Comparison of ENCODE assay signal across 23 mouse cellular contexts in the genomic region with DNA sequence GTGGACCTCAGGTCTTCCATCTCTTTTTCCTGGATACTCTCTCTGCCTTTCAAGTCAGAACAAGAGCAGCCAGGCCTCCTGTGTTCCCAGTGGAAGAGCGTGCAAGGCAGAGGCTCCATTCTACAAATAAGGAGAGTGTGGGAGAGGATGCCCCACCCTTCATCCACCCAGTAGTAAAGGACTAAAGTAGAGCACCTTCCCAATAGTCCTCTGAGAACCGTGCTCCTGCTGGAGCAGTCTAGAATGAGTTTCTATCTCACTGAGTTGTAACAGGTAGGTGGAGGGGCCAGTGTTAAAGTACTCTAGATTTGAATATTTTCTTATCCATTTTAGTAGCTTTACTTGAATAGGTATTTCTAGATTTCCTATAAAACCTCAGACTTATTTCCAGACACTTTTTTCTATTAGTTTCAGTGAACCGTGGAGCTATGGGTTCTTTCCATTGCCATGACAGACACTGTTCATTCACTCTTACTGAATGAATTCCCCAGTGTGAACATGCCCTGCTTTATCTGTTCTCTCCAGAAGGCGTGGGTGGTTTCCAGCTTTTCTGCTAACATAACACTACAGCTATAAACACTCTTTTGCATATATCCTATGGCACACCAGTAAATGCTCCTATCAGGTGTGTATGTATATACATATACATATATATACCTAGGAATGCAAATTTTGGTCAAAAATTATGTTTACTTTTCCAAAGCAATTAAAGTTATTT. TPM values are rescaled to one million over a fixed set of nuclear protein-coding genes. Genes with fewer than 3 reads are reported as not detected.
DNase-seq lines count a peak whose midpoint lies in the region; ATAC-seq and TF ChIP-seq lines count a peak whose summit lies in the region.
"Had no signal": no experiment of that assay in that cellular context is flagged by ENCODE, and none has a peak within 500 bp of the region (broad histone marks: within the 10 kb centered on the region; RNA-seq: fewer than 3 reads in every experiment).

No protein-coding gene starts in this region.

- H3K4me1 ChIP-seq in liver, embryonic 11.5 days (replicated peaks; ENCODE audit: control insufficient read depth, insufficient read depth, low read length) = peaks cover 18% of the 10 kb centered on the region
- H3K4me1 ChIP-seq in liver, postnatal 0 days (ENCODE audit: insufficient read depth) = no peaks in the 10 kb centered on the region
- peaks cover 5% of the 10 kb centered on the region; the same call in 1 of the 2 replicates for H3K4me1 ChIP-seq in forebrain, embryonic 10.5 days
- H3K4me1 ChIP-seq: embryonic facial prominence, embryonic 15.5 days; hindbrain, embryonic 13.5 days; midbrain, embryonic 15.5 days; neural tube, embryonic 13.5 days had no signal

- DNase-seq in brain, adult 2 months (ENCODE audit: low read depth, low spot score) = peak; percentile 29
- DNase-seq in c-Kit-positive CD71-negative TER-119-negative erythroid progenitor cells, embryonic 14.5 days (ENCODE audit: low read depth) = peak; percentile 28
- DNase-seq in liver, embryonic 11.5 days (ENCODE audit: low spot score) = no peak
- no peak for DNase-seq in liver, postnatal 0 days
- DNase-seq in forebrain, embryonic 10.5 days (ENCODE audit: extremely low spot score, low spot score) = no peak
- DNase-seq in right cerebral cortex, postnatal 36 days (ENCODE audit: low spot score in 2 of 2) = no peak
- no peak for DNase-seq in cerebellum, adult 11-12 months
- DNase-seq: adrenal gland, postnatal 14 days; cerebellum, adult 9-10 months; forebrain, postnatal 0 days; gastrocnemius, postnatal 36 days; kidney, adult 18-20 months; kidney, postnatal 4 days; lung, postnatal 10 days; retina, postnatal 1 day; right cerebral cortex, postnatal 25 days; thymus, postnatal 25 days had no signal

- peak; percentile 85 for ATAC-seq in liver, embryonic 11.5 days (replicated peaks; ENCODE audit: low FRiP score)
- peak; percentile 84 for ATAC-seq in liver, postnatal 0 days
- ATAC-seq: forebrain, postnatal 0 days; midbrain, embryonic 15.5 days had no signal

- WGBS in liver, embryonic 11.5 days = 61% methylated on average over 4 of the region's 4 CpGs
- WGBS in liver, postnatal 0 days (ENCODE audit: insufficient replicate concordance) = 59% methylated on average over 4 of the region's 4 CpGs
- 85% methylated on average over 4 of the region's 4 CpGs for WGBS in forebrain, embryonic 10.5 days

- no peaks in the 10 kb centered on the region for H3K27me3 ChIP-seq in liver, embryonic 11.5 days (replicated peaks; ENCODE audit: control insufficient read depth, insufficient read depth, low read length)
- H3K27me3 ChIP-seq in liver, postnatal 0 days (ENCODE audit: insufficient read depth, low read length) = no peaks in the 10 kb centered on the region
- H3K27me3 ChIP-seq in forebrain, embryonic 10.5 days (ENCODE audit: poor library complexity, severe bottlenecking) = no peaks in the 10 kb centered on the region
- H3K27me3 ChIP-seq: embryonic facial prominence, embryonic 15.5 days; hindbrain, embryonic 13.5 days; midbrain, embryonic 15.5 days; neural tube, embryonic 13.5 days had no signal

- peaks cover 2% of the 10 kb centered on the region; the same call in 1 of the 2 replicates for H3K36me3 ChIP-seq in liver, embryonic 11.5 days (ENCODE audit: control insufficient read depth, insufficient read depth, low read length)
- peaks cover 15% of the 10 kb centered on the region for H3K36me3 ChIP-seq in liver, postnatal 0 days (replicated peaks; ENCODE audit: insufficient read depth, low read length)
- H3K36me3 ChIP-seq in forebrain, embryonic 10.5 days (replicated peaks) = peaks cover 3% of the 10 kb centered on the region; the same call in 1 of the 2 replicates

- peak; percentile 65 for TF ChIP-seq EP300 in liver, postnatal 0 days (IDR thresholded peaks at IDR 0.05; ENCODE audit: low read depth)

- peak overlapping the region; percentile 52 for H3K27ac ChIP-seq in liver, embryonic 11.5 days (ENCODE audit: low read depth, low read length)
- H3K27ac ChIP-seq in liver, postnatal 0 days (ENCODE audit: low read depth) = no peak overlapping the region
- H3K27ac ChIP-seq in forebrain, embryonic 10.5 days = no peak overlapping the region
- H3K27ac ChIP-seq: embryonic facial prominence, embryonic 15.5 days; hindbrain, embryonic 13.5 days; left cerebral cortex, adult 2 months; limb, embryonic 10.5 days; midbrain, embryonic 15.5 days; neural tube, embryonic 13.5 days had no signal

- H3K9ac ChIP-seq in liver, embryonic 11.5 days (ENCODE audit: low read depth, low read length) = no peak overlapping the region
- H3K9ac ChIP-seq in liver, postnatal 0 days (replicated peaks) = no peak overlapping the region
- H3K9ac ChIP-seq: embryonic facial prominence, embryonic 15.5 days; forebrain, postnatal 0 days; hindbrain, embryonic 13.5 days; midbrain, embryonic 15.5 days; neural tube, embryonic 13.5 days had no signal

- H3K9me3 ChIP-seq in liver, embryonic 11.5 days (ENCODE audit: control insufficient read depth, low read length) = no peaks in the 10 kb centered on the region
- H3K9me3 ChIP-seq in liver, postnatal 0 days (ENCODE audit: low read length) = no peaks in the 10 kb centered on the region
- H3K9me3 ChIP-seq in forebrain, embryonic 10.5 days = no peaks in the 10 kb centered on the region
- H3K9me3 ChIP-seq: embryonic facial prominence, embryonic 15.5 days; hindbrain, embryonic 13.5 days; limb, embryonic 10.5 days; midbrain, embryonic 15.5 days; neural tube, embryonic 13.5 days had no signal

- no peak overlapping the region for H3K4me2 ChIP-seq in liver, embryonic 11.5 days
- H3K4me2 ChIP-seq in liver, postnatal 0 days (ENCODE audit: low read depth, low read length) = no peak overlapping the region
- H3K4me2 ChIP-seq: embryonic facial prominence, embryonic 15.5 days; hindbrain, embryonic 13.5 days; midbrain, embryonic 15.5 days; neural tube, embryonic 13.5 days had no signal

- no peak for TF ChIP-seq CTCF in liver, postnatal 0 days (IDR thresholded peaks at IDR 0.05; ENCODE audit: low read depth)

- no peak overlapping the region for H3K4me3 ChIP-seq in liver, embryonic 11.5 days (ENCODE audit: low read depth, low read length)
- H3K4me3 ChIP-seq in liver, postnatal 0 days (ENCODE audit: low read depth, low read length) = no peak overlapping the region
- H3K4me3 ChIP-seq in forebrain, embryonic 10.5 days = no peak overlapping the region
- H3K4me3 ChIP-seq: embryonic facial prominence, embryonic 15.5 days; hindbrain, embryonic 13.5 days; left cerebral cortex, adult 2 months; limb, embryonic 10.5 days; midbrain, embryonic 15.5 days; neural tube, embryonic 13.5 days had no signal

RNA-seq across cellular contexts. Expression of gene Micu2, which starts 31.8 kb away (rescaled TPM):
- polyA plus RNA-seq in liver, embryonic 11.5 days (2014; fragmentation: Nextera tagmentation; extraction: Ambion mirVana) = 55.1 and 64.2 TPM in 2 replicates
- 37.2 and 37.6 TPM in 2 replicates for polyA plus RNA-seq in liver, postnatal 0 days (2015; fragmentation: Nextera tagmentation; extraction: Ambion mirVana)
- 55.4 and 58.2 TPM in 2 replicates for polyA plus RNA-seq in forebrain, embryonic 10.5 days (2016; fragmentation: Nextera tagmentation; extraction: Ambion mirVana)

Comparison
In these comparisons a context has a peak if more than half of its experiments do, and no peak if none do; other contexts are left out.
1. DNase-seq: peak in brain, adult 2 months (single experiment) and c-Kit-positive CD71-negative TER-119-negative erythroid progenitor cells, embryonic 14.5 days (single experiment); none in liver, embryonic 11.5 days (single experiment), liver, postnatal 0 days (single experiment), forebrain, embryonic 10.5 days (single experiment), right cerebral cortex, postnatal 36 days (0 of 2) and cerebellum, adult 11-12 months (single experiment).